Mouse (Mus musculus): ENCODE results near the gene Atcay. TPM values are rescaled to one million over a fixed set of nuclear protein-coding genes. Genes with fewer than 3 reads are reported as not detected.
A peak's percentile ranks its signal among the peaks of the same experiment; 100 is the strongest.

The Atcay gene
- total RNA-seq, 2 experiments from 2014 or later = 0.06 TPM; not detected in 1

GRCm38 (mm10) chr10:81167200-81168086 is 63.2 kb downstream of the Atcay start, which contains the start of gene Pias4:
Gene Pias4, minus strand, starts transcription at chr10:81167923.
- DNase-seq = peak; percentile 100
- intact Hi-C loops (cut with DNase I; ENCODE audit: low total_unique reads) = no loop called here

- no peak for DNase-seq
- intact Hi-C loops (cut with DNase I; ENCODE audit: low total_unique reads) = no loop called here
Measured at GRCm38 (mm10) chr10:81165118-81165517, 65.5 kb downstream of the Atcay start.

DNA sequence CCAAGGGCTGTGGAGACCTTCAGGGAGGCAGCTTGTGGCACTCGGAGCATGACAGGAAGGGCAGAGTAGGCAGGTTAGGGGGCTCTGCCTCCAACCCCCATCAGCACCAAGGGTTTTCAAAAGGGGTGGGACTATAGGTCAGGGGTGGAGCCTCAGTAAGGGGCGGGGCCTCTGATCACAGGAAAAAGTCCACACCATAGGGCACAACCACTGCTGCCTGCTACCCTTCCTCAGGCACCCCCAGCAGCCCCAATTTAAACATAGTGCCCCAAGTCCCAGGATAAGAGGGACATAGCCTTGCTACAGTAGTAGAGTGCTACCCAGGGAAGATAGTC is 68.3 kb downstream of the Atcay start:
- intact Hi-C loops (cut with DNase I; ENCODE audit: low total_unique reads) = loop anchor here (5.0 kb wide), 1 partner anchor 155 kb away; no protein-coding TSS in a partner anchor

GRCm38 (mm10) chr10:81161602-81162317 is 68.9 kb downstream of the Atcay start:
- no peak for DNase-seq
- intact Hi-C loops (cut with DNase I; ENCODE audit: low total_unique reads) = loop anchor here (5.0 kb wide), 1 partner anchor 154 kb away; no protein-coding TSS in a partner anchor

More for the DNA sequence above, 68.3 kb downstream of the Atcay start:
- no peak for DNase-seq

GRCm38 (mm10) chr10:81154736-81155135 is 75.9 kb downstream of the Atcay start:
- DNase-seq = no peak

More at GRCm38 (mm10) chr10:81154736-81155135, 75.9 kb downstream of the Atcay start:
- intact Hi-C loops (cut with DNase I; ENCODE audit: low total_unique reads) = no loop called here

Small RNA genes within 50 kb of the gene (microRNA-seq; reads per million reads assigned to microRNA genes)
- gene Mir3057 = 3.8 to 7.0 reads per million in 2 experiments

Other genes with a start within 250 kb of the Atcay start
- gene Gng7, start 215.9 kb downstream of the Atcay start, total RNA-seq (2021) = 1 to 10 TPM in 1 of 2 experiments, under 1 TPM in 1; 0.44 to 1.1 TPM
- under 1 TPM; 0.24 to 0.72 TPM for gene Diras1, start 205.2 kb downstream of the Atcay start, total RNA-seq (2021)
- 10 to 100 TPM; 11.3 to 11.9 TPM for gene Slc39a3, start 193.4 kb downstream of the Atcay start, total RNA-seq (2021)
- gene Sgta, start 170.7 kb downstream of the Atcay start, total RNA-seq (2021) = 10 to 100 TPM; 78.6 to 79.9 TPM
- 10 to 100 TPM; 22.4 to 23.0 TPM for gene Thop1, start 160.8 kb downstream of the Atcay start, total RNA-seq (2021)
- 1 to 10 TPM in 1 of 2 experiments, under 1 TPM in 1; 0.53 to 1.1 TPM for gene Creb3l3, start 132.0 kb downstream of the Atcay start, total RNA-seq (2021)
- 100 to 1,000 TPM; 163 to 171 TPM for gene Map2k2, start 124.9 kb downstream of the Atcay start, total RNA-seq (2021)
- gene Zbtb7a, start 95.6 kb downstream of the Atcay start, total RNA-seq (2021) = 10 to 100 TPM; 28.2 to 30.1 TPM
- gene Pias4, start 62.9 kb downstream of the Atcay start, total RNA-seq (2021) = 10 to 100 TPM; 12.3 to 12.8 TPM
- 100 to 1,000 TPM; 892 to 898 TPM for gene Eef2, start 54.2 kb downstream of the Atcay start, total RNA-seq (2021)
- 10 to 100 TPM; 21.2 to 24.8 TPM for gene Dapk3, start 47.8 kb downstream of the Atcay start, total RNA-seq (2021)
- gene 4930442H23Rik, start 47.0 kb downstream of the Atcay start, total RNA-seq (2021) = not detected
- gene Nmrk2, start 28.8 kb downstream of the Atcay start, total RNA-seq (2021) = 1 to 10 TPM; 1.8 to 5.5 TPM
- gene Zfr2, start 2.3 kb upstream of the Atcay start, total RNA-seq (2021) = 1 to 10 TPM; 1.7 to 2.5 TPM
- gene Matk, start 22.1 kb upstream of the Atcay start, total RNA-seq (2021) = under 1 TPM; 0.33 to 0.57 TPM
- 10 to 100 TPM; 93.1 to 99.9 TPM for gene Mrpl54, start 36.1 kb upstream of the Atcay start, total RNA-seq (2021)
- gene Apba3, start 36.1 kb upstream of the Atcay start, total RNA-seq (2021) = 10 to 100 TPM; 62.8 to 71.1 TPM
- gene Tjp3, start 60.7 kb upstream of the Atcay start, total RNA-seq (2021) = not detected
- gene Pip5k1c, start 62.1 kb upstream of the Atcay start, total RNA-seq (2021) = 10 to 100 TPM; 18.5 to 22.8 TPM
- 1 to 10 TPM; 7.7 to 10.0 TPM for gene Cactin, start 90.3 kb upstream of the Atcay start, total RNA-seq (2021)
- 1 to 10 TPM; 1.5 to 2.2 TPM for gene Tbxa2r, start 97.9 kb upstream of the Atcay start, total RNA-seq (2021)
- 1 to 10 TPM; 1.8 to 2.0 TPM for gene Gipc3, start 112.4 kb upstream of the Atcay start, total RNA-seq (2021)
- 10 to 100 TPM; 24.3 to 25.8 TPM for gene Hmg20b, start 119.6 kb upstream of the Atcay start, total RNA-seq (2021)
- 1 to 10 TPM; 3.7 to 4.0 TPM for gene Mfsd12, start 126.7 kb upstream of the Atcay start, total RNA-seq (2021)
- under 1 TPM; 0.37 to 0.42 TPM for gene 4930404N11Rik, start 135.0 kb upstream of the Atcay start, total RNA-seq (2021)
- gene Fzr1, start 147.7 kb upstream of the Atcay start, total RNA-seq (2021) = 10 to 100 TPM; 11.9 to 15.4 TPM
- 10 to 100 TPM; 38.6 to 39.8 TPM for gene Dohh, start 153.6 kb upstream of the Atcay start, total RNA-seq (2021)
- gene Gm48551, start 153.6 kb upstream of the Atcay start, total RNA-seq (2021) = under 1 TPM; 0.41 to 0.47 TPM
- under 1 TPM in 1 of 2 experiments, not detected in 1; 0.80 TPM for gene Gm48552, start 158.2 kb upstream of the Atcay start, total RNA-seq (2021)
- under 1 TPM; 0.45 to 0.91 TPM for gene Smim24, start 162.2 kb upstream of the Atcay start, total RNA-seq (2021)
- 100 to 1,000 TPM; 262 to 320 TPM for gene Nfic, start 224.8 kb upstream of the Atcay start, total RNA-seq (2021)

All from gastrocnemius, postnatal 14 days (tissue).